Mouse (Mus musculus) lung, embryonic 16.5 days (tissue): Measurements from ENCODE around the gene Galnt4. TPM values are rescaled to one million over a fixed set of nuclear protein-coding genes. Genes with fewer than 3 reads are reported as not detected.
A peak's percentile ranks its signal among the peaks of the same experiment; 100 is the strongest.

Source experiments
- ATAC-seq: fragments of 200-750 bp; cut with Nextera tagmentation; 2 replicates; pipeline ENCODE4 v1.8.0; 2017; ENCODE audit warnings: low read depth, mild to moderate bottlenecking, moderate library complexity
- H3K27ac ChIP-seq: fragments of 300-500 bp; sonication (generic); 2 replicates; pipeline ENCODE4 v1.5.1; 2014; ENCODE audit warnings: mild to moderate bottlenecking, control low read depth, low read length
- H3K27me3 ChIP-seq: fragments of 300-500 bp; sonication (generic); 2 replicates; pipeline ENCODE4 v1.6.1; 2014; ENCODE audit warnings: low read depth, low read length, mixed read lengths; ENCODE audit not compliant: control insufficient read depth, insufficient read depth
- H3K36me3 ChIP-seq: fragments of 300-500 bp; sonication (generic); 2 replicates; pipeline ENCODE4 v1.6.1; 2014; ENCODE audit warnings: low read length; ENCODE audit not compliant: control insufficient read depth, insufficient read depth
- H3K4me1 ChIP-seq: fragments of 300-500 bp; sonication (generic); replicated peaks from 2 replicates; pipeline ENCODE4 v1.6.1; 2014; ENCODE audit warnings: low read length, mixed read lengths; ENCODE audit not compliant: control insufficient read depth, insufficient read depth
- H3K4me2 ChIP-seq: fragments of 300-500 bp; sonication (generic); 2 replicates; pipeline ENCODE4 v1.6.1; 2014; ENCODE audit warnings: low read depth, low read length, control low read depth
- H3K4me3 ChIP-seq: fragments of 300-500 bp; sonication (generic); 2 replicates; pipeline ENCODE4 v1.5.1; 2014; ENCODE audit warnings: mild to moderate bottlenecking, low read length, control low read depth
- H3K9ac ChIP-seq: fragments of 300-500 bp; sonication (generic); 2 replicates; pipeline ENCODE4 v1.6.1; 2014; ENCODE audit warnings: low read length, control low read depth
- H3K9me3 ChIP-seq: fragments of 300-500 bp; sonication (generic); 2 replicates; pipeline ENCODE4 v1.6.1; 2016; ENCODE audit warnings: low read length; ENCODE audit not compliant: control insufficient read depth
- WGBS: fragments of 180-500 bp; shearing (Covaris S2); extraction: QIAGEN DNeasy Blood & Tissue Kit; methylation state at CpG from one replicate; pipeline ENCODE4 v1.1.7; 2014; 5-methylcytosine and 5-hydroxymethylcytosine counted together
- polyA plus RNA-seq: library from polyadenylated mRNA; unstranded; fragments of >200 nt; fragmentation: Nextera tagmentation; extraction: Ambion mirVana; gene quantifications from 2 replicates; pipeline ENCODE4 v1.2.1, GENCODE M21; 2015

Galnt4 gene
- 15.1 and 17.1 TPM in 2 replicates for polyA plus RNA-seq

GRCm38 (mm10) chr10:99107964-99108363 lies at the start of gene Galnt4:
Gene Galnt4, plus strand, starts transcription at chr10:99108159.
- WGBS, result under 1% methylated on average over 22 of the region's 22 CpGs
- H3K4me2 ChIP-seq, result peak within 1 kb of the TSS; percentile 97
- peaks cover 21% of the 10 kb centered on the region for H3K36me3 ChIP-seq
- peaks cover 6% of the 10 kb centered on the region; the same call in 1 of the 2 replicates for H3K9me3 ChIP-seq
- peak within 1 kb of the TSS; percentile 96 for H3K9ac ChIP-seq
- peak within 1 kb of the TSS; percentile 99 for H3K4me3 ChIP-seq
- peaks cover 16% of the 10 kb centered on the region for H3K4me1 ChIP-seq
- no peaks in the 10 kb centered on the region for H3K27me3 ChIP-seq
- peak within 1 kb of the TSS; percentile 89 for H3K27ac ChIP-seq
- ATAC-seq, result peak; percentile 88

- 74% methylated on average over 7 of the region's 7 CpGs for WGBS
- Histone ChIP-seq H3K4me1 (no peaks in the 10 kb centered on the region), H3K4me3 (no peak overlapping the region), H3K9ac (no peak overlapping the region), H3K27ac (no peak overlapping the region), H3K9me3 (no peaks in the 10 kb centered on the region), H3K4me2 (no peak overlapping the region), H3K36me3 (no peaks in the 10 kb centered on the region), H3K27me3 (no peaks in the 10 kb centered on the region)
- ATAC-seq, result no peak
These were observed 47.4 kb upstream of the Galnt4 start for GRCm38 (mm10) chr10:99060588-99060987.

GRCm38 (mm10) chr10:99061418-99061817 lies 46.5 kb upstream of the Galnt4 start:
- Histone ChIP-seq H3K27me3 (no peaks in the 10 kb centered on the region), H3K4me1 (no peaks in the 10 kb centered on the region), H3K9me3 (no peaks in the 10 kb centered on the region), H3K4me2 (no peak overlapping the region), H3K9ac (no peak overlapping the region), H3K4me3 (no peak overlapping the region), H3K36me3 (no peaks in the 10 kb centered on the region), H3K27ac (no peak overlapping the region)
- 86% methylated on average over 10 of the region's 10 CpGs for WGBS
- no peak for ATAC-seq

DNA sequence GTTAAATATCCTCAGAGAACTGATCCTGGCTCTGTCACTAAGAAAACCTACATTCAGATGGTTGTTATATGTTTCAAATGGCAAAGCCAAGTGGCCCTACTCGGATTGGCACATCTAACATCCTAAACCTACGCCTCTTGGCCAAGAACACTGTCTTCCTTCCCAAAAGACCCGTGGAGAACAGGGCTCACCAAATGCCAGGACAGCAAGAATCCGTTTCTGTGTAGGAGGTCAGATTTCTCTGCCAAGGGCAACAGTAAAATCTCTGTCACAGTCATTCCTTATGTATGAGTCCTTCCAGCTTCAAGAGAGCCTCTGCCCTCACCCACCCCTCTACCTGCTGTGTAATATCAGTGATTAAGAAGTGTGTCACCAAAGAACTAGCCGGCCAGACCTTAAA lies 45.4 kb upstream of the Galnt4 start:
- Histone ChIP-seq H3K9ac (no peak overlapping the region), H3K4me1 (no peaks in the 10 kb centered on the region), H3K4me3 (no peak overlapping the region), H3K27me3 (no peaks in the 10 kb centered on the region), H3K27ac (no peak overlapping the region), H3K9me3 (no peaks in the 10 kb centered on the region), H3K4me2 (no peak overlapping the region), H3K36me3 (no peaks in the 10 kb centered on the region)
- WGBS, result 68% methylated on average over 5 of the region's 5 CpGs
- no peak for ATAC-seq

DNA sequence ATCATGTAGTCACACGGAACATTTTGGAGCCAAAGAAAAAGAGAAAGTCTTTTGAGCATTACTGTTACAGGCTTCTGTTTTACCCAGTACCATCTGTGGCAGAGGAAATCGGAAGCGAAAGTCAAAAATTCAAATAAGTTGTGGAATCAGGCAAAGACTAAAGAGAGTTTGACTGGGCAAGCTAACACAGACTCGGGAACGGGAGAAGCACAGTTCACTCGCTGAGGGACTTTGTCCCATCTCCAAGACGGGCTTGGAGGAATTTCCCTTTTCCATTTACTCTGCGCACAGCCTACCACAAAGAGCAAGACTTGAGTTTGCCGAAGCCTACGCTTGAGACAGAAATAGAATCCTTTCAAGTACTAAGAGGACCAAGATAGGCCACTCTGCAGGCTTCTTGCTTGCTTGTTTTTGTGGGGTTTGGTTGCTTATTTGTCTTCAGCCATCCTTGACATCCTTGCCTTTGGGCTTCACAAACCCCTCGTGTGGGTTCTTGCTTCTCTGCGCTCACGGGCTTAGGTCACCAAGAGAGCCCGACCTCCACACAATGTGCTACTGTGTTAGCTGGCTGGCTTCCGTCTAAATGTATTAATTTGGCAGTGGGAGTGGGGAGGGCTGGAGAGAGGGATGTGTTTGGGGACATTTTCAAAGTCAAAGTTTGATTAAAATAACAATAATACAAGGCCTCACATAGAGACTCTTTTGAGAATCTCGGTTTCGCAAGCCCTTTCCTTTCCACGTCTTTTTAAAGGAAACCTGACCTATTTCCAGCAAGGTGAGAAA lies 31.7 kb upstream of the Galnt4 start:
- Histone ChIP-seq H3K4me2 (no peak overlapping the region), H3K4me3 (no peak overlapping the region)
- no peak for ATAC-seq

GRCm38 (mm10) chr10:99078621-99079020 lies 29.3 kb upstream of the Galnt4 start:
- no peak overlapping the region for H3K4me2 ChIP-seq
- H3K27ac ChIP-seq, result no peak overlapping the region
- H3K27me3 ChIP-seq, result no peaks in the 10 kb centered on the region
- ATAC-seq, result no peak
- H3K9ac ChIP-seq, result no peak overlapping the region
- 61% methylated on average over 2 of the region's 2 CpGs for WGBS
- H3K36me3 ChIP-seq, result no peaks in the 10 kb centered on the region
- H3K4me1 ChIP-seq, result no peaks in the 10 kb centered on the region
- H3K9me3 ChIP-seq, result no peaks in the 10 kb centered on the region
- no peak overlapping the region for H3K4me3 ChIP-seq

More for the DNA sequence above, 31.7 kb upstream of the Galnt4 start:
- Histone ChIP-seq H3K27ac (no peak overlapping the region), H3K4me1 (no peaks in the 10 kb centered on the region), H3K9ac (no peak overlapping the region), H3K9me3 (no peaks in the 10 kb centered on the region), H3K36me3 (no peaks in the 10 kb centered on the region), H3K27me3 (no peaks in the 10 kb centered on the region)
- 79% methylated on average over 18 of the region's 18 CpGs for WGBS

- no peak overlapping the region for H3K27ac ChIP-seq
- no peaks in the 10 kb centered on the region for H3K36me3 ChIP-seq
- ATAC-seq, result no peak
- no peaks in the 10 kb centered on the region for H3K9me3 ChIP-seq
- no peak overlapping the region for H3K4me2 ChIP-seq
- H3K27me3 ChIP-seq, result no peaks in the 10 kb centered on the region
- H3K4me3 ChIP-seq, result no peak overlapping the region
- 80% methylated on average over 10 of the region's 10 CpGs for WGBS
- H3K9ac ChIP-seq, result no peak overlapping the region
- peaks cover 3% of the 10 kb centered on the region; the same call in 1 of the 2 replicates for H3K4me1 ChIP-seq
These were observed 26.4 kb upstream of the Galnt4 start for GRCm38 (mm10) chr10:99081569-99081990.

DNA sequence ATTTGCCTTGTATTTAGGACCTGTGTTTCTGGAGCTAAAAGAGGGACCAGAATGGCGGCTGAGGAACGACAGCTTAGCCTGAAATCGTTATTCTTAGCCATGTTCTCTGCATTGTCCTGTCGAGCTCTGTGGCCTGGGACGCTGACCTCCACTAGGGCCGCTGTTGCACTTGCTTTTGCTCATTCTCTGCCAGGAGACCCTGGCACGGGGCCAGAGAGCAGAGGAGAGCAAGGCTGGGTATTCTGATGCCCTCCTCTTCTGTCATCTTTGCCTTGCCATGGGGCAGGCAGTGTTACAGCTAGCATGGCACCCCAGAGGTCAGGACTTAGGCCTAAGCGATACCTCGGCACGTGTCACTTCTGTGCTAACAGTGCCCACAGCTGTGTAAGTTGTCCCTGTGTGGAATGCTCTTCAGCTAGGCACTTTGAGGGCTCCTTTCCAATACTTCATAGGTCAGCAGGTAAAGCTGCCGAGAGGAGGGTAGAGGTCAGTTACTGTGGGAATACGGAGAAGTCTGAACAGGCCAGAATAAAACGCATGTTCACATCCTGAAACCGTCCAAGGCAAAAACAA lies 24.4 kb upstream of the Galnt4 start:
- no peaks in the 10 kb centered on the region for H3K27me3 ChIP-seq

DNA sequence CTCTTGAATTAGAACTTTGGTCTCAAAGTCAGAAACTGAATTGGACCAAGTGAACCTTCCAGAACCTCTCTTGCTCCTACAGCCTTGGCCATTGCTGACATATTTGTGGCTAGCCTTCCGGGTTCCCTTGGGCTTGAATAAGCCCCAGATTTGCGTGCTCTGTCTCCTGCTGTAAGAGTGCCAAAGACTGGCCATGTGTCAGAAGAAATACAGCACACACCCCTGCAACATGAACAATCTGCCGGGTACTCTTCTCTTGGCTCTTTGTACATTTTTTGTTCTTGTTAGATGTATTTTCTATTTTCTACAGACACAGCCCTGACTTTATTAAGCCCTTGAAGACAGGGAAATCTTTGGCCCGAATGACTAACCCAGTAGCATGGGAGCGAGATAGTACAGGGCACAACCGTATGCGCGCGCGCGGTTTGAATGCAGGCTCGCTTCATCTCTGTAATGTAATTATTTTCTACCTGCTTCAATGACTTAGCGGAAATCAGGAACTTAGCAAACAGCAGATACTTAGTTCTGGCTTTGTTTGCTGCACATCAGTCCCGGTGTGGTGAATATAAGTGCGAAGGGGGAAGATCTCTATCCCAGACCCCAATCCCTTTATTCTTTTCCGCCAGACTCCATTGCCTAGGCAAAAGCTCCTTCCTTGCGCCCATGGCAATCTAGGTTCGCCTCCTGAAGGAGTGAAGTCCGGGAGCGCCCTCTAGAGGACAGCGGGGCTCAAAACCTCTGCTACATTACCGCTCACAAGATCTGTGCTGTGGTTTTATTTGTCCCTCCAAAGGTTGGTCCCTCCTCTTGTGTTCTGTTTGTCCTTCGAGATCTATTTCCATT lies 23.3 kb upstream of the Galnt4 start:
- Histone ChIP-seq H3K27me3 (no peaks in the 10 kb centered on the region), H3K4me3 (no peak overlapping the region), H3K9ac (no peak overlapping the region), H3K4me2 (0 out of 2 replicates have a peak overlapping the region, but pooled peaks have one; percentile 5), H3K4me1 (peaks cover 3% of the 10 kb centered on the region; the same call in 1 of the 2 replicates), H3K9me3 (no peaks in the 10 kb centered on the region), H3K27ac (no peak overlapping the region), H3K36me3 (no peaks in the 10 kb centered on the region)
- peak; percentile 78 for ATAC-seq
- 47% methylated on average over 23 of the region's 23 CpGs for WGBS

More for the DNA sequence above, 24.4 kb upstream of the Galnt4 start:
- H3K27ac ChIP-seq, result no peak overlapping the region
- H3K4me2 ChIP-seq, result no peak overlapping the region
- no peaks in the 10 kb centered on the region for H3K36me3 ChIP-seq
- H3K9ac ChIP-seq, result no peak overlapping the region
- no peak overlapping the region for H3K4me3 ChIP-seq
- 76% methylated on average over 14 of the region's 14 CpGs for WGBS
- ATAC-seq, result peak; percentile 52; the same call in 1 of the 2 replicates
- H3K4me1 ChIP-seq, result peaks cover 3% of the 10 kb centered on the region; the same call in 1 of the 2 replicates
- H3K9me3 ChIP-seq, result no peaks in the 10 kb centered on the region
